Mouse (Mus musculus): ENCODE data around the gene Nav2. TPM values are rescaled to one million over a fixed set of nuclear protein-coding genes. Genes with fewer than 3 reads are reported as not detected.

Nav2 gene
- polyA plus RNA-seq, 1 experiment = 48.9 TPM

Other genes starting within 250 kb of the Nav2 start
- gene Zdhhc13, start 119.7 kb upstream of the Nav2 start, polyA plus RNA-seq (2012; rRNA removed) = 23.7 and 26.7 TPM in 2 replicates
- 0.17 TPM in 1 of 2 replicates, not detected in the other for gene Csrp3, start 60.7 kb upstream of the Nav2 start, polyA plus RNA-seq (2012; rRNA removed)
- gene E2f8, start 27.1 kb upstream of the Nav2 start, polyA plus RNA-seq (2012; rRNA removed) = 0.52 and 0.71 TPM in 2 replicates

Measured in frontal cortex, adult 2 months (tissue).